Mouse (Mus musculus) G1E (cell line): ENCODE measurements around the gene Mfsd4a.

Experiments used
- CTCF ChIP-seq: IDR thresholded peaks from 2 replicates; pipeline ENCODE4 v1.5.1; 2012; ENCODE audit warnings: low read depth, low read length, inconsistent platforms, mixed read lengths
- GATA1 ChIP-seq: IDR thresholded peaks from 2 replicates; pipeline ENCODE4 v1.6.1; 2012; ENCODE audit warnings: borderline replicate concordance, low read length, inconsistent platforms, mixed read lengths
- TAL1 ChIP-seq: conservative IDR thresholded peaks from 2 replicates; pipeline ENCODE4 v1.6.1; 2012; ENCODE audit warnings: low read depth, low read length, inconsistent platforms, mixed read lengths

DNA sequence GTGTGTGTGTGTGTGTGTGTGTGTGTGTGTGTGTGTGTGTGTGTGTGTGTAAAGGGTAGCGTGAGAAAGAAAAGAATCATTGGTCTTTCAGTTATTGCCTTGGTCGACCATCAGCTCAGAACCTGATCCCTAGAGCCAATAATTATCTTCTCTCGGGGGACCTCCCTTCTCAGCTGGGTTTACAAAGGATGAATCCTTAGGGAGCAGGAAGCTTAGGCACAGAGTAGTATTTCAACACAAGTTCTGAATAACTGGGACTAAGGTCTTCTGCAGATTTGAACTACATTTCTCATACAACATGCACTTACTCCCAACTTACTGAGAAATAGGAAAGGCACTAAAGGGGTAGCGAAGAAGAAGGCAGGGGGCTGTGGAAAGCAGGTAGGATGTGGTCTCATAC, 78.4 kb downstream of the Mfsd4a start:
- no peak for TF ChIP-seq CTCF
- no peak for TF ChIP-seq GATA1
- TF ChIP-seq TAL1: no peak
